Mouse (Mus musculus): ENCODE results near the gene Prr7.
"Not testable (repeated sequence)": the region's sequence is repeated elsewhere in the genome, so short reads cannot be mapped to it uniquely, and the experiment has no call there.

The Prr7 gene

GRCm38 (mm10) chr13:55464027-55464884 lies at the start of gene Prr7:
Gene Prr7 (plus strand): TSS chr13:55464267.
- DNase-seq (ENCODE audit: low read depth): no peak

GRCm38 (mm10) chr13:55414743-55415380 lies 49.2 kb upstream of the Prr7 start, which contains the start of gene Pfn3:
Gene Pfn3 (minus strand): TSS chr13:55415232.
- DNase-seq (ENCODE audit: low read depth): no peak

GRCm38 (mm10) chr13:55418004-55418403 lies 46.1 kb upstream of the Prr7 start:
- peak; percentile 65 for DNase-seq (ENCODE audit: low read depth)

- DNase-seq (ENCODE audit: low read depth): no peak
Measured at GRCm38 (mm10) chr13:55419142-55419541, 44.9 kb upstream of the Prr7 start.

- DNase-seq (ENCODE audit: low read depth): no peak
Measured at GRCm38 (mm10) chr13:55420018-55420932, 43.8 kb upstream of the Prr7 start.

- DNase-seq (ENCODE audit: low read depth): no peak
Measured at GRCm38 (mm10) chr13:55420933-55421800, 42.9 kb upstream of the Prr7 start.

GRCm38 (mm10) chr13:55426613-55427012 lies 37.5 kb upstream of the Prr7 start, which contains the start of gene F12:
Gene F12 (minus strand): TSS chr13:55426793.
- no peak for DNase-seq (ENCODE audit: low read depth)

- DNase-seq (ENCODE audit: low read depth): no peak
Measured at GRCm38 (mm10) chr13:55429226-55429888, 34.7 kb upstream of the Prr7 start.

GRCm38 (mm10) chr13:55430566-55430965 lies 33.5 kb upstream of the Prr7 start:
- no peak for DNase-seq (ENCODE audit: low read depth)

GRCm38 (mm10) chr13:55431889-55432685 lies 32.0 kb upstream of the Prr7 start:
- DNase-seq (ENCODE audit: low read depth): no peak

- not testable (repeated sequence) for DNase-seq (ENCODE audit: low read depth)
Measured at GRCm38 (mm10) chr13:55437111-55437629, 26.9 kb upstream of the Prr7 start.

- DNase-seq (ENCODE audit: low read depth): no peak
Measured at GRCm38 (mm10) chr13:55443799-55444285, 20.2 kb upstream of the Prr7 start.

GRCm38 (mm10) chr13:55444286-55444936 lies 19.7 kb upstream of the Prr7 start:
- peak; percentile 67 for DNase-seq (ENCODE audit: low read depth)

- peak; percentile 98 for DNase-seq (ENCODE audit: low read depth)
Measured at GRCm38 (mm10) chr13:55444937-55445315, 19.1 kb upstream of the Prr7 start, which contains the start of gene Grk6. Gene Grk6 (plus strand): TSS chr13:55445072.

- DNase-seq (ENCODE audit: low read depth): peak; percentile 39
Measured at GRCm38 (mm10) chr13:55445361-55446091, 18.5 kb upstream of the Prr7 start.

- DNase-seq (ENCODE audit: low read depth): peak; percentile 56
Measured at GRCm38 (mm10) chr13:55446483-55447105, 17.5 kb upstream of the Prr7 start.

GRCm38 (mm10) chr13:55447543-55447943 lies 16.5 kb upstream of the Prr7 start:
- DNase-seq (ENCODE audit: low read depth): no peak

Data from c-Kit-positive CD71-positive TER-119-negative erythroid progenitor cells, embryonic 14.5 days (primary cell).